Mouse (Mus musculus): Measurements from ENCODE around the gene Dok3. TPM values are rescaled to one million over a fixed set of nuclear protein-coding genes. Genes with fewer than 3 reads are reported as not detected.

Gene Dok3
- polyA plus RNA-seq, 1 experiment from 2014 or later, result 1.4 TPM

- H3K4me1 ChIP-seq (replicated peaks), result peaks cover 33% of the 10 kb centered on the region
- H3K36me3 ChIP-seq, result peaks cover 55% of the 10 kb centered on the region
- H3K27ac ChIP-seq (ENCODE audit: poor library complexity, severe bottlenecking), result no peak overlapping the region
- no peak overlapping the region for H3K4me3 ChIP-seq
- WGBS, result 89% methylated on average over 5 of the region's 5 CpGs
- H3K27me3 ChIP-seq (replicated peaks), result peaks cover 50% of the 10 kb centered on the region
- H3K9me3 ChIP-seq (replicated peaks), result peaks cover 3% of the 10 kb centered on the region; the same call in 1 of the 2 replicates
- H3K4me2 ChIP-seq, result no peak overlapping the region
- ATAC-seq (ENCODE audit: insufficient number of reproducible peaks, low FRiP score), result no peak
- no peak overlapping the region for H3K9ac ChIP-seq
These were observed 53.3 kb downstream of the Dok3 start for GRCm38 (mm10) chr13:55475750-55476149.

GRCm38 (mm10) chr13:55474621-55475069 is 54.5 kb downstream of the Dok3 start:
- ATAC-seq (ENCODE audit: insufficient number of reproducible peaks, low FRiP score), result no peak
- peaks cover 57% of the 10 kb centered on the region for H3K27me3 ChIP-seq (replicated peaks)
- H3K4me1 ChIP-seq (replicated peaks), result peaks cover 33% of the 10 kb centered on the region
- H3K4me2 ChIP-seq, result no peak overlapping the region
- no peaks in the 10 kb centered on the region for H3K9me3 ChIP-seq (replicated peaks)
- no peak overlapping the region for H3K27ac ChIP-seq (ENCODE audit: poor library complexity, severe bottlenecking)
- WGBS, result 61% methylated on average over 5 of the region's 5 CpGs
- H3K4me3 ChIP-seq, result no peak overlapping the region
- peaks cover 44% of the 10 kb centered on the region for H3K36me3 ChIP-seq
- no peak overlapping the region for H3K9ac ChIP-seq

- WGBS, result 66% methylated on average over 11 of the region's 11 CpGs
- Histone ChIP-seq H3K4me3 (no peak overlapping the region), H3K4me1 (replicated peaks) (peaks cover 33% of the 10 kb centered on the region), H3K36me3 (peaks cover 38% of the 10 kb centered on the region), H3K4me2 (no peak overlapping the region), H3K9me3 (replicated peaks) (no peaks in the 10 kb centered on the region), H3K27ac (ENCODE audit: poor library complexity, severe bottlenecking) (no peak overlapping the region), H3K9ac (no peak overlapping the region), H3K27me3 (replicated peaks) (peaks cover 62% of the 10 kb centered on the region)
- ATAC-seq (ENCODE audit: insufficient number of reproducible peaks, low FRiP score), result no peak
These were observed 55.1 kb downstream of the Dok3 start for GRCm38 (mm10) chr13:55473961-55474360.

Small RNA genes lying within 50 kb of the gene (microRNA-seq; reads per million reads assigned to microRNA genes)
- gene Mir6944 (28.1 reads per million, percentile 37 among the genes with 10 or more reads in this experiment), gene Mir6945 (5.7 reads per million, percentile 18 among the genes with 10 or more reads in this experiment)

Other genes starting within 250 kb of the Dok3 start
- gene Prelid1, start 208.8 kb downstream of the Dok3 start, polyA plus RNA-seq (2016; fragmentation: Nextera tagmentation; extraction: Ambion mirVana), result 328 and 343 TPM in 2 replicates
- gene Rab24, start 207.3 kb downstream of the Dok3 start, polyA plus RNA-seq (2016; fragmentation: Nextera tagmentation; extraction: Ambion mirVana), result 62.0 and 62.3 TPM in 2 replicates
- 14.7 and 15.2 TPM in 2 replicates for gene Mxd3, start 199.5 kb downstream of the Dok3 start, polyA plus RNA-seq (2016; fragmentation: Nextera tagmentation; extraction: Ambion mirVana)
- 105 and 106 TPM in 2 replicates for gene Lman2, start 166.5 kb downstream of the Dok3 start, polyA plus RNA-seq (2016; fragmentation: Nextera tagmentation; extraction: Ambion mirVana)
- gene Rgs14, start 159.6 kb downstream of the Dok3 start, polyA plus RNA-seq (2016; fragmentation: Nextera tagmentation; extraction: Ambion mirVana), result 0.42 and 0.52 TPM in 2 replicates
- not detected in 2 replicates for gene Slc34a1, start 131.1 kb downstream of the Dok3 start, polyA plus RNA-seq (2016; fragmentation: Nextera tagmentation; extraction: Ambion mirVana)
- not detected in 2 replicates for gene Pfn3, start 114.1 kb downstream of the Dok3 start, polyA plus RNA-seq (2016; fragmentation: Nextera tagmentation; extraction: Ambion mirVana)
- 0.96 TPM in 1 of 2 replicates, not detected in the other for gene F12, start 102.5 kb downstream of the Dok3 start, polyA plus RNA-seq (2016; fragmentation: Nextera tagmentation; extraction: Ambion mirVana)
- gene Grk6, start 84.2 kb downstream of the Dok3 start, polyA plus RNA-seq (2016; fragmentation: Nextera tagmentation; extraction: Ambion mirVana), result 27.6 and 29.1 TPM in 2 replicates
- gene Prr7, start 65.0 kb downstream of the Dok3 start, polyA plus RNA-seq (2016; fragmentation: Nextera tagmentation; extraction: Ambion mirVana), result 0.41 TPM in 1 of 2 replicates, not detected in the other
- gene Dbn1, start 41.2 kb downstream of the Dok3 start, polyA plus RNA-seq (2016; fragmentation: Nextera tagmentation; extraction: Ambion mirVana), result 101 TPM in 2 replicates
- 427 and 428 TPM in 2 replicates for gene Pdlim7, start 15.6 kb downstream of the Dok3 start, polyA plus RNA-seq (2016; fragmentation: Nextera tagmentation; extraction: Ambion mirVana)
- 30.8 and 34.8 TPM in 2 replicates for gene Ddx41, start 7.4 kb upstream of the Dok3 start, polyA plus RNA-seq (2016; fragmentation: Nextera tagmentation; extraction: Ambion mirVana)
- 24.3 and 24.4 TPM in 2 replicates for gene Fam193b, start 41.8 kb upstream of the Dok3 start, polyA plus RNA-seq (2016; fragmentation: Nextera tagmentation; extraction: Ambion mirVana)
- gene Tmed9, start 44.4 kb upstream of the Dok3 start, polyA plus RNA-seq (2016; fragmentation: Nextera tagmentation; extraction: Ambion mirVana), result 133 and 141 TPM in 2 replicates
- 21.8 and 23.2 TPM in 2 replicates for gene B4galt7, start 70.6 kb upstream of the Dok3 start, polyA plus RNA-seq (2016; fragmentation: Nextera tagmentation; extraction: Ambion mirVana)
- 34.7 and 35.8 TPM in 2 replicates for gene Caml, start 93.7 kb upstream of the Dok3 start, polyA plus RNA-seq (2016; fragmentation: Nextera tagmentation; extraction: Ambion mirVana)
- 25.4 and 27.0 TPM in 2 replicates for gene Ddx46, start 105.7 kb upstream of the Dok3 start, polyA plus RNA-seq (2016; fragmentation: Nextera tagmentation; extraction: Ambion mirVana)
- 76.3 and 77.1 TPM in 2 replicates for gene B230219D22Rik, start 163.8 kb upstream of the Dok3 start, polyA plus RNA-seq (2016; fragmentation: Nextera tagmentation; extraction: Ambion mirVana)
- 63.7 and 67.4 TPM in 2 replicates for gene Txndc15, start 185.4 kb upstream of the Dok3 start, polyA plus RNA-seq (2016; fragmentation: Nextera tagmentation; extraction: Ambion mirVana)
- gene Pcbd2, start 198.1 kb upstream of the Dok3 start, polyA plus RNA-seq (2016; fragmentation: Nextera tagmentation; extraction: Ambion mirVana), result 60.3 and 60.8 TPM in 2 replicates

Measured in heart, embryonic 12.5 days (tissue).